In genomic region chr2:118895990-118896913, GRCm38 (mm10) we compare ENCODE assay signal across 8 mouse cellular contexts. TPM values are rescaled to one million over a fixed set of nuclear protein-coding genes. Genes with fewer than 3 reads are reported as not detected.
A peak's percentile ranks its signal among the peaks of the same experiment; 100 is the strongest.
DNase-seq lines count a peak whose midpoint lies in the region; ATAC-seq lines count a peak whose summit lies in the region.

No protein-coding gene starts in this region.

- no peaks in the 10 kb centered on the region for H3K36me3 ChIP-seq in embryonic facial prominence, embryonic 13.5 days
- H3K36me3 ChIP-seq in limb, embryonic 15.5 days, result no peaks in the 10 kb centered on the region
- H3K36me3 ChIP-seq in midbrain, embryonic 15.5 days (replicated peaks), result no peaks in the 10 kb centered on the region

- ATAC-seq in embryonic facial prominence, embryonic 13.5 days (ENCODE audit: insufficient number of reproducible peaks, insufficient read depth, low FRiP score, low TSS enrichment, low read depth), result no peak
- no peak for ATAC-seq in limb, embryonic 15.5 days (ENCODE audit: insufficient number of reproducible peaks, low FRiP score, low TSS enrichment, low read depth)
- ATAC-seq in midbrain, embryonic 15.5 days (replicated peaks), result no peak

- no peaks in the 10 kb centered on the region for H3K9me3 ChIP-seq in embryonic facial prominence, embryonic 13.5 days
- no peaks in the 10 kb centered on the region for H3K9me3 ChIP-seq in limb, embryonic 15.5 days
- no peaks in the 10 kb centered on the region for H3K9me3 ChIP-seq in midbrain, embryonic 15.5 days

- WGBS in embryonic facial prominence, embryonic 13.5 days, result 1% methylated on average over 38 of the region's 38 CpGs
- 4% methylated on average over 37 of the region's 38 CpGs for WGBS in limb, embryonic 15.5 days
- WGBS in midbrain, embryonic 15.5 days, result under 1% methylated on average over 38 of the region's 38 CpGs

- H3K4me2 ChIP-seq in embryonic facial prominence, embryonic 13.5 days, result peak overlapping the region; percentile 76
- H3K4me2 ChIP-seq in limb, embryonic 15.5 days, result peak overlapping the region; percentile 94
- peak overlapping the region; percentile 80 for H3K4me2 ChIP-seq in midbrain, embryonic 15.5 days

- no peak overlapping the region for H3K27ac ChIP-seq in embryonic facial prominence, embryonic 13.5 days
- no peak overlapping the region for H3K27ac ChIP-seq in limb, embryonic 15.5 days
- H3K27ac ChIP-seq in midbrain, embryonic 15.5 days, result no peak overlapping the region

- peak; percentile 38 for DNase-seq in gastrocnemius, postnatal 10 days
- no peak for DNase-seq in gastrocnemius, adult 8-10 months (ENCODE audit: low spot score in 2 of 2)
- DNase-seq in adrenal gland, adult 8-10 months, result peak; percentile 69
- DNase-seq in heart, postnatal 4 days, result peak; percentile 37
- DNase-seq in thymus, postnatal 25 days, result peak; percentile 69

- peak overlapping the region; percentile 63 for H3K9ac ChIP-seq in embryonic facial prominence, embryonic 13.5 days
- peak overlapping the region; percentile 29 for H3K9ac ChIP-seq in limb, embryonic 15.5 days
- H3K9ac ChIP-seq in midbrain, embryonic 15.5 days, result peak overlapping the region; percentile 40

- H3K4me1 ChIP-seq in embryonic facial prominence, embryonic 13.5 days, result peaks cover 37% of the 10 kb centered on the region
- H3K4me1 ChIP-seq in limb, embryonic 15.5 days, result peaks cover 38% of the 10 kb centered on the region
- H3K4me1 ChIP-seq in midbrain, embryonic 15.5 days, result peaks cover 34% of the 10 kb centered on the region

- H3K4me3 ChIP-seq in embryonic facial prominence, embryonic 13.5 days, result peak overlapping the region; percentile 53
- H3K4me3 ChIP-seq in limb, embryonic 15.5 days, result peak overlapping the region; percentile 50
- peak overlapping the region; percentile 41 for H3K4me3 ChIP-seq in midbrain, embryonic 15.5 days

- peaks cover 92% of the 10 kb centered on the region for H3K27me3 ChIP-seq in embryonic facial prominence, embryonic 13.5 days
- H3K27me3 ChIP-seq in limb, embryonic 15.5 days, result peaks cover 75% of the 10 kb centered on the region
- H3K27me3 ChIP-seq in midbrain, embryonic 15.5 days (replicated peaks), result peaks cover 64% of the 10 kb centered on the region

RNA-seq across cellular contexts. Expression of gene Bahd1, which starts 3.9 kb away (rescaled TPM):
- 1 to 10 TPM; 4.8 to 7.4 TPM for total RNA-seq in gastrocnemius, postnatal 10 days (2021)
- 1 to 10 TPM; 4.6 to 7.1 (median 5.2) TPM for total RNA-seq in gastrocnemius, adult 8-10 months (2022)
- 10 to 100 TPM; 51.1 to 62.8 (median 59.2) TPM for total RNA-seq in adrenal gland, adult 8-10 months (2022)
- polyA plus RNA-seq in embryonic facial prominence, embryonic 13.5 days (2015; fragmentation: Nextera tagmentation; extraction: Ambion mirVana), result 4.0 and 4.1 TPM in 2 replicates
- 10 to 100 TPM in 1 of 2 experiments, 1 to 10 TPM in 1; 9.6 to 10.3 TPM for total RNA-seq in heart, postnatal 4 days (2021)
- polyA plus RNA-seq in limb, embryonic 15.5 days (2015; fragmentation: Nextera tagmentation; extraction: Ambion mirVana), result 5.7 and 6.4 TPM in 2 replicates
- 8.4 and 8.8 TPM in 2 replicates for polyA plus RNA-seq in midbrain, embryonic 15.5 days (2015; fragmentation: Nextera tagmentation; extraction: Ambion mirVana)

RNA-seq across cellular contexts. Expression of gene Chst14, which starts 30.0 kb away (rescaled TPM):
- 10 to 100 TPM in 1 of 2 experiments, 1 to 10 TPM in 1; 9.8 to 11.3 TPM for total RNA-seq in gastrocnemius, postnatal 10 days (2021)
- 1 to 10 TPM; 1.0 to 2.3 (median 1.9) TPM for total RNA-seq in gastrocnemius, adult 8-10 months (2022)
- 10 to 100 TPM; 13.5 to 19.7 (median 16.7) TPM for total RNA-seq in adrenal gland, adult 8-10 months (2022)
- polyA plus RNA-seq in embryonic facial prominence, embryonic 13.5 days (2015; fragmentation: Nextera tagmentation; extraction: Ambion mirVana), result 48.8 and 54.9 TPM in 2 replicates
- 10 to 100 TPM; 15.0 to 15.4 TPM for total RNA-seq in heart, postnatal 4 days (2021)
- 41.2 and 47.0 TPM in 2 replicates for polyA plus RNA-seq in limb, embryonic 15.5 days (2015; fragmentation: Nextera tagmentation; extraction: Ambion mirVana)
- 4.7 and 6.0 TPM in 2 replicates for polyA plus RNA-seq in midbrain, embryonic 15.5 days (2015; fragmentation: Nextera tagmentation; extraction: Ambion mirVana)

RNA-seq across cellular contexts. Expression of gene Ivd, which starts 34.5 kb away (rescaled TPM):
- 10 to 100 TPM; 57.9 to 75.4 TPM for total RNA-seq in gastrocnemius, postnatal 10 days (2021)
- total RNA-seq in gastrocnemius, adult 8-10 months (2022), result 100 to 1,000 TPM; 121 to 159 (median 140) TPM
- 100 to 1,000 TPM; 250 to 438 (median 309) TPM for total RNA-seq in adrenal gland, adult 8-10 months (2022)
- polyA plus RNA-seq in embryonic facial prominence, embryonic 13.5 days (2015; fragmentation: Nextera tagmentation; extraction: Ambion mirVana), result 84.8 and 86.6 TPM in 2 replicates
- total RNA-seq in heart, postnatal 4 days (2021), result 10 to 100 TPM; 92.0 to 92.6 TPM
- 66.7 and 70.7 TPM in 2 replicates for polyA plus RNA-seq in limb, embryonic 15.5 days (2015; fragmentation: Nextera tagmentation; extraction: Ambion mirVana)
- 43.0 and 50.4 TPM in 2 replicates for polyA plus RNA-seq in midbrain, embryonic 15.5 days (2015; fragmentation: Nextera tagmentation; extraction: Ambion mirVana)

Comparison
In these comparisons a context has a peak if more than half of its experiments do, and no peak if none do; other contexts are left out.
1. DNase-seq: peak in gastrocnemius, postnatal 10 days (single experiment), adrenal gland, adult 8-10 months (single experiment), heart, postnatal 4 days (single experiment) and thymus, postnatal 25 days (single experiment); none in gastrocnemius, adult 8-10 months (0 of 2).
2. RNA of gene Bahd1, which starts 3.9 kb away (total RNA-seq): 51.1 to 62.8 TPM in adrenal gland, adult 8-10 months; 9.6 to 10.3 TPM in heart, postnatal 4 days, 4.8 to 7.4 TPM in gastrocnemius, postnatal 10 days and 4.6 to 7.1 TPM in gastrocnemius, adult 8-10 months; every median in the first group is over 4 times any median in the second.
3. Peak in every context shown above with its lines, with median percentiles within 50 percentile points of each other: H3K4me2 ChIP-seq, H3K4me3 ChIP-seq and H3K9ac ChIP-seq.